Mouse (Mus musculus) heart, adult 2 months (tissue): Measurements from ENCODE around the gene Gm14597. TPM values are rescaled to one million over a fixed set of nuclear protein-coding genes. Genes with fewer than 3 reads are reported as not detected.

Source experiments
- DNase-seq, 2 experiments: peaks; one replicate each; pipeline ENCODE4 v3.0.0; 2021
- H3K27ac ChIP-seq: fragments of 200-600 bp; 2 replicates; pipeline ENCODE4 v1.8.1; 2022
- H3K27me3 ChIP-seq: fragments of 200-500 bp; 2 replicates; pipeline ENCODE4 v1.6.1; 2012; ENCODE audit warnings: mild to moderate bottlenecking, low read length, inconsistent platforms, mixed read lengths; ENCODE audit not compliant: control insufficient read depth, insufficient read depth
- H3K36me3 ChIP-seq: fragments of 200-500 bp; 2 replicates; pipeline ENCODE4 v1.6.1; 2012; ENCODE audit warnings: low read length, inconsistent platforms; ENCODE audit not compliant: control insufficient read depth, insufficient read depth
- H3K4me1 ChIP-seq: fragments of 200-500 bp; 2 replicates; pipeline ENCODE4 v1.6.1; 2011; ENCODE audit warnings: low read length; ENCODE audit not compliant: control insufficient read depth, insufficient read depth
- H3K4me3 ChIP-seq: fragments of 200-600 bp; 2 replicates; pipeline ENCODE4 v1.8.1; 2022
- H3K79me2 ChIP-seq: fragments of 200-500 bp; replicated peaks from 2 replicates; pipeline ENCODE4 v1.6.1; 2012; ENCODE audit warnings: mild to moderate bottlenecking, inconsistent platforms, low read length, moderate library complexity, mixed read lengths; ENCODE audit not compliant: control insufficient read depth, insufficient read depth
- H3K9ac ChIP-seq: fragments of 200-500 bp; 2 replicates; pipeline ENCODE4 v1.6.1; 2012; ENCODE audit warnings: low read depth, mild to moderate bottlenecking, control low read depth, inconsistent platforms, low read length, mixed read lengths
- CTCF ChIP-seq: fragments of 200-600 bp; IDR thresholded peaks from 2 replicates; pipeline ENCODE4 v1.8.1; 2022; ENCODE audit warnings: antibody characterized with exemption, mild to moderate bottlenecking, moderate library complexity
- EP300 ChIP-seq: fragments of 200-500 bp; IDR thresholded peaks from 2 replicates; pipeline ENCODE4 v1.6.1; 2011; ENCODE audit warnings: low read depth, low read length, control low read depth; ENCODE audit not compliant: insufficient read depth
- POLR2A ChIP-seq: fragments of 200-500 bp; IDR thresholded peaks from 2 replicates; pipeline ENCODE4 v1.6.1; 2011; ENCODE audit warnings: mild to moderate bottlenecking, low read depth, low read length, control low read depth; ENCODE audit not compliant: insufficient read depth
- WGBS: fragments of 180-500 bp; shearing (Covaris S2); methylation state at CpG from one replicate; pipeline ENCODE4 v1.1.7; 2018; 5-methylcytosine and 5-hydroxymethylcytosine counted together
- intact Hi-C: fragments of 180-260 bp; cut with DNase I; formaldehyde crosslinking; loops from one replicate; pipeline ENCODE4 v1.15.1; 2025
- polyA plus RNA-seq: library from polyadenylated mRNA; depleted of rRNA; stranded (reverse); fragments of >200 nt; gene quantifications from 2 replicates; pipeline ENCODE4 v1.2.3, GENCODE M21; 2012; rRNA removed
- total RNA-seq, 2 experiments: library from RNA; stranded (reverse); gene quantifications; 2 replicates each; pipeline ENCODE4 v1.2.3; 2021

The Gm14597 gene
- total and polyA plus RNA-seq, 3 experiments: not detected

GRCm38 (mm10) chrX:53579311-53579710 lies 29.5 kb downstream of the Gm14597 start:
- Histone ChIP-seq H3K4me3 (no peak overlapping the region), H3K4me1 (no peaks in the 10 kb centered on the region), H3K9ac (no peak overlapping the region), H3K27me3 (no peaks in the 10 kb centered on the region), H3K79me2 (no peaks in the 10 kb centered on the region), H3K36me3 (no peaks in the 10 kb centered on the region), H3K27ac (no peak overlapping the region)
- intact Hi-C loops: no loop called here
- no peak for DNase-seq
- TF ChIP-seq EP300: no peak
- no peak for TF ChIP-seq POLR2A
- no peak for TF ChIP-seq CTCF
- 73% methylated on average over 1 of the region's 1 CpGs for WGBS

Other genes starting within 250 kb of the Gm14597 start
- gene Mospd1, start 238.5 kb downstream of the Gm14597 start, total RNA-seq: 10 to 100 TPM; 32.0 to 41.9 TPM
- gene Mospd1, start 238.5 kb downstream of the Gm14597 start, polyA plus RNA-seq: 8.6 and 18.1 TPM in 2 replicates
- gene Etd, start 174.1 kb downstream of the Gm14597 start, total RNA-seq: not detected
- not detected in 2 replicates for gene Etd, start 174.1 kb downstream of the Gm14597 start, polyA plus RNA-seq
- 10 to 100 TPM; 16.5 to 17.2 TPM for gene Rtl8c, start 947 bp downstream of the Gm14597 start, total RNA-seq
- 12.4 and 20.3 TPM in 2 replicates for gene Rtl8c, start 947 bp downstream of the Gm14597 start, polyA plus RNA-seq
- 100 to 1,000 TPM; 142 to 143 TPM for gene Rtl8a, start 34.7 kb upstream of the Gm14597 start, total RNA-seq
- gene Rtl8a, start 34.7 kb upstream of the Gm14597 start, polyA plus RNA-seq: 215 and 226 TPM in 2 replicates
- gene Rtl8b, start 61.4 kb upstream of the Gm14597 start, total RNA-seq: 100 to 1,000 TPM in 1 of 2 experiments, 10 to 100 TPM in 1; 76.8 to 108 TPM
- 188 and 191 TPM in 2 replicates for gene Rtl8b, start 61.4 kb upstream of the Gm14597 start, polyA plus RNA-seq
- not detected for gene 4930502E18Rik, start 115.8 kb upstream of the Gm14597 start, total RNA-seq
- not detected in 2 replicates for gene 4930502E18Rik, start 115.8 kb upstream of the Gm14597 start, polyA plus RNA-seq
- not detected for gene 1700013H16Rik, start 148.9 kb upstream of the Gm14597 start, total RNA-seq
- gene 1700013H16Rik, start 148.9 kb upstream of the Gm14597 start, polyA plus RNA-seq: not detected in 2 replicates
- gene Zfp36l3, start 167.4 kb upstream of the Gm14597 start, total RNA-seq: not detected
- not detected in 2 replicates for gene Zfp36l3, start 167.4 kb upstream of the Gm14597 start, polyA plus RNA-seq
- 1 to 10 TPM; 1.3 to 1.4 TPM for gene Xlr, start 188.7 kb upstream of the Gm14597 start, total RNA-seq
- 0.16 and 0.20 TPM in 2 replicates for gene Xlr, start 188.7 kb upstream of the Gm14597 start, polyA plus RNA-seq